Mouse (Mus musculus): ENCODE measurements around the gene Zcchc14. TPM values are rescaled to one million over a fixed set of nuclear protein-coding genes. Genes with fewer than 3 reads are reported as not detected.

Gene Zcchc14
- polyA plus RNA-seq, 1 experiment: 18.2 TPM

DNA sequence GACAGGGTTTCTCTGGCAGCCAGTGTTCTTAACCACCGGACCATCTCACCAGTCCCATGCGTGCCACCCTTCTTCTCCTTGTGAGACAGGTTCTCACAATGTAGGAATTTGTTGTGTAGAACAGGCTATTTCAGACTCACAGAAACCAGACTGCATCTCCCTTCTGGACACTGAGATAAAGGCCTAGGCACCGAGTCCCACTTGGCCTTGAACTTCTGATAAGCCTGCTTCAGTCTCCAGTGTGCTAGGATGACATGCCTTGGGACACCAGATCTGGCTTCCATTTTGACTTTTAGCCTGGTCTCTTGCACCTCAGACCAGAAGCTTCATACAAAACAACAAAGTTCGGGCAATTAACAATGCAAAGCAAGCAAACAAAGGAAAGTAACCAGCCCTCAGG, 64.0 kb downstream of the Zcchc14 start:
- TF ChIP-seq FOSL1 (IDR thresholded peaks at IDR 0.05; ENCODE audit: insufficient read depth, low read length, poor library complexity, severe bottlenecking): no peak
- no peak for TF ChIP-seq MAX (IDR thresholded peaks at IDR 0.05)
- TF ChIP-seq CEBPB (IDR thresholded peaks at IDR 0.05; ENCODE audit: low read depth): no peak
- no peak for TF ChIP-seq CTCF (IDR thresholded peaks at IDR 0.05; ENCODE audit: control insufficient read depth, insufficient read depth, insufficient read length)
- TF ChIP-seq MYOG (IDR thresholded peaks at IDR 0.05; ENCODE audit: control insufficient read depth, extremely low read depth, insufficient read length): no peak
- TF ChIP-seq USF1 (IDR thresholded peaks at IDR 0.05; ENCODE audit: low read depth): no peak
- TF ChIP-seq MYOD1 (IDR thresholded peaks at IDR 0.05; ENCODE audit: control insufficient read depth, insufficient read length, low read depth): no peak
- peaks cover 23% of the 10 kb centered on the region for H3K79me3 ChIP-seq (ENCODE audit: low read depth)

DNA sequence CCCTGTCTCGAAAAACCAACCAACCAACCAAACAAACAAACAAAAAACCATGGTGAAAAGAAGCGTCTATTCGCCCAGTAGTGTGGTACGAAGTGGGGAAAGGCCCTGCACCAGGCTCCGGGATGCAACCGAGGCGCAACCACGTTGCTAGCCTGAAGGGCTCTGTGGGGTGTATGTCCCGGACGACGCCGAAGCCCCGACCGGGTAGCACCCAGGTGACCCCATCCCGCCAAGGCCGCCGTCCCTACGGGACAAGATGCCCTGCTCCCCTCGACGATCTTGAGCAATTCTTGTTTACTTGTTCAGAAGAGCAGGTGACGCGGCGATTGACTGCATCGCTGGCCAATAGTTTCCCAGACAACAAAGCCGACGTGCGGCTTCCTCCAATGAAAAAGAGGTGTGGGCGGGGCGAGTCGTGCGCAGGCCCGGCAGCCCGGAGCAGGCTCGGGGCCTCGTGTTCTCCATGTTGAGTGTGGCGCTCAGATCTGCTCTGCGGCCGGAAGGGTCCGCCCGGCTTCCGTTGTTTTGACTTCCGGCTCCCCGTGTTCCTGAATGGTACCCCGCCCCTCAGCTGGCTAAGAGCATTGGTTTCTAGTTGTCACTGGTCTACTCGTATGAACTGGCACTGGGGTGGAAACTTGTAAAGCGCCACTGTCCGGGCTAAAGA, 67.4 kb downstream of the Zcchc14 start:
- peak; percentile 19 for TF ChIP-seq MAX (IDR thresholded peaks at IDR 0.05)
- TF ChIP-seq USF1 (IDR thresholded peaks at IDR 0.05; ENCODE audit: low read depth): peak; percentile 75
- peak; percentile 85 for TF ChIP-seq CEBPB (IDR thresholded peaks at IDR 0.05; ENCODE audit: low read depth)
- no peak for TF ChIP-seq MYOD1 (IDR thresholded peaks at IDR 0.05; ENCODE audit: control insufficient read depth, insufficient read length, low read depth)
- H3K27me3 ChIP-seq (ENCODE audit: control insufficient read depth, insufficient read depth, insufficient read length): no peaks in the 10 kb centered on the region
- peak overlapping the region; percentile 83 for H3ac ChIP-seq (ENCODE audit: control insufficient read depth, insufficient read length, low read depth)
- H3K4me3 ChIP-seq (ENCODE audit: insufficient read depth, poor library complexity, severe bottlenecking): peak overlapping the region; percentile 32
- no peaks in the 10 kb centered on the region for H3K79me2 ChIP-seq (ENCODE audit: control insufficient read depth, insufficient read depth)
- H3K79me3 ChIP-seq (ENCODE audit: low read depth): no peaks in the 10 kb centered on the region
- H3K36me3 ChIP-seq (ENCODE audit: control insufficient read depth, insufficient read depth): no peaks in the 10 kb centered on the region

More for the DNA sequence above, 64.0 kb downstream of the Zcchc14 start:
- peaks cover 3% of the 10 kb centered on the region for H3K36me3 ChIP-seq (ENCODE audit: control insufficient read depth, insufficient read depth)
- H3K27me3 ChIP-seq (ENCODE audit: control insufficient read depth, insufficient read depth, insufficient read length): no peaks in the 10 kb centered on the region
- no peak overlapping the region for H3K4me3 ChIP-seq (ENCODE audit: insufficient read depth, poor library complexity, severe bottlenecking)
- H3ac ChIP-seq (ENCODE audit: control insufficient read depth, insufficient read length, low read depth): no peak overlapping the region
- H3K79me2 ChIP-seq (ENCODE audit: control insufficient read depth, insufficient read depth): peaks cover 33% of the 10 kb centered on the region

DNA sequence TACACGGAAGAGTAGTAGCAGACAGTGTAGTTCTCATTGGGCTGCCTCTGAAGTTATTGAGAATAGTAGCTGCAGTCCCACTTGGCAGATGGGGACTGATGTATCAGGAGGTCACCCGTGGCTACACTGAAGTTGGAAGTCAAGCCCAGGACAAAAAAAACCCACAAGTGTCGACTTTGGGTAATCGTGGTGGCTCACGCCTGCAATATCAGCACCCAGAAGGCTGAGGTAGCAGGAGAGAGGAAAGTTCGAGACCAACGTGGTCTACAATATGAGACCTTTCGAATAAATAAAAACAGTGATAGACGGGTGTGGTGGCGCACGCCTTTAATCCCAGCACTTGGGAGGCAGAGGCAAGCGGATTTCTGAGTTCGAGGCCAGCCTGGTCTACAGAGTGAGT, 68.0 kb downstream of the Zcchc14 start:
- Histone ChIP-seq H3ac (ENCODE audit: control insufficient read depth, insufficient read length, low read depth) (no peak overlapping the region), H3K79me2 (ENCODE audit: control insufficient read depth, insufficient read depth) (no peaks in the 10 kb centered on the region), H3K79me3 (ENCODE audit: low read depth) (no peaks in the 10 kb centered on the region), H3K27me3 (ENCODE audit: control insufficient read depth, insufficient read depth, insufficient read length) (no peaks in the 10 kb centered on the region), H3K36me3 (ENCODE audit: control insufficient read depth, insufficient read depth) (no peaks in the 10 kb centered on the region), H3K4me3 (ENCODE audit: insufficient read depth, poor library complexity, severe bottlenecking) (no peak overlapping the region)
- TF ChIP-seq MYOD1 (IDR thresholded peaks at IDR 0.05; ENCODE audit: control insufficient read depth, insufficient read length, low read depth) (no peak), MYOG (IDR thresholded peaks at IDR 0.05; ENCODE audit: control insufficient read depth, extremely low read depth, insufficient read length) (no peak), FOSL1 (IDR thresholded peaks at IDR 0.05; ENCODE audit: insufficient read depth, low read length, poor library complexity, severe bottlenecking) (no peak), USF1 (IDR thresholded peaks at IDR 0.05; ENCODE audit: low read depth) (no peak), CTCF (IDR thresholded peaks at IDR 0.05; ENCODE audit: control insufficient read depth, insufficient read depth, insufficient read length) (no peak), MAX (IDR thresholded peaks at IDR 0.05) (no peak), CEBPB (IDR thresholded peaks at IDR 0.05; ENCODE audit: low read depth) (no peak)

- H3K4me3 ChIP-seq (ENCODE audit: insufficient read depth, poor library complexity, severe bottlenecking): no peak overlapping the region
- H3K36me3 ChIP-seq (ENCODE audit: control insufficient read depth, insufficient read depth): no peaks in the 10 kb centered on the region
- H3K79me2 ChIP-seq (ENCODE audit: control insufficient read depth, insufficient read depth): no peaks in the 10 kb centered on the region
- H3K27me3 ChIP-seq (ENCODE audit: control insufficient read depth, insufficient read depth, insufficient read length): no peaks in the 10 kb centered on the region
- H3K79me3 ChIP-seq (ENCODE audit: low read depth): no peaks in the 10 kb centered on the region
- TF ChIP-seq CEBPB (IDR thresholded peaks at IDR 0.05; ENCODE audit: low read depth) (peak; percentile 87), FOSL1 (IDR thresholded peaks at IDR 0.05; ENCODE audit: insufficient read depth, low read length, poor library complexity, severe bottlenecking) (no peak)
- H3ac ChIP-seq (ENCODE audit: control insufficient read depth, insufficient read length, low read depth): no peak overlapping the region
Measured at GRCm38 (mm10) chr8:121583653-121584052, 69.0 kb downstream of the Zcchc14 start.

- peaks cover 12% of the 10 kb centered on the region for H3K79me3 ChIP-seq (ENCODE audit: low read depth)
- H3K27me3 ChIP-seq (ENCODE audit: control insufficient read depth, insufficient read depth, insufficient read length): no peaks in the 10 kb centered on the region
- TF ChIP-seq USF1 (IDR thresholded peaks at IDR 0.05; ENCODE audit: low read depth) (no peak), MAX (IDR thresholded peaks at IDR 0.05) (no peak), CEBPB (IDR thresholded peaks at IDR 0.05; ENCODE audit: low read depth) (no peak)
- H3K4me3 ChIP-seq (ENCODE audit: insufficient read depth, poor library complexity, severe bottlenecking): no peak overlapping the region
- no peaks in the 10 kb centered on the region for H3K36me3 ChIP-seq (ENCODE audit: control insufficient read depth, insufficient read depth)
- peaks cover 25% of the 10 kb centered on the region for H3K79me2 ChIP-seq (ENCODE audit: control insufficient read depth, insufficient read depth)
- H3ac ChIP-seq (ENCODE audit: control insufficient read depth, insufficient read length, low read depth): no peak overlapping the region
Measured at GRCm38 (mm10) chr8:121580465-121580864, 72.2 kb downstream of the Zcchc14 start.

- H3K79me3 ChIP-seq (ENCODE audit: low read depth): peaks cover 15% of the 10 kb centered on the region
- peak within 1 kb of the TSS; percentile 97 for H3ac ChIP-seq (ENCODE audit: control insufficient read depth, insufficient read length, low read depth)
- peaks cover 41% of the 10 kb centered on the region for H3K79me2 ChIP-seq (ENCODE audit: control insufficient read depth, insufficient read depth)
- TF ChIP-seq CTCF (IDR thresholded peaks at IDR 0.05; ENCODE audit: control insufficient read depth, insufficient read depth, insufficient read length) (no peak), MAX (IDR thresholded peaks at IDR 0.05) (peak; percentile 50)
- H3K36me3 ChIP-seq (ENCODE audit: control insufficient read depth, insufficient read depth): no peaks in the 10 kb centered on the region
- no peaks in the 10 kb centered on the region for H3K27me3 ChIP-seq (ENCODE audit: control insufficient read depth, insufficient read depth, insufficient read length)
- H3K4me3 ChIP-seq (ENCODE audit: insufficient read depth, poor library complexity, severe bottlenecking): peak within 1 kb of the TSS; percentile 65
Measured at GRCm38 (mm10) chr8:121578676-121579451, 73.8 kb downstream of the Zcchc14 start, which contains the start of gene Fbxo31. TSS of gene Fbxo31 (minus strand) at chr8:121578806.

Data from C2C12 (cell line).